Mouse (Mus musculus): ENCODE data around the gene Lrmda.

DNA sequence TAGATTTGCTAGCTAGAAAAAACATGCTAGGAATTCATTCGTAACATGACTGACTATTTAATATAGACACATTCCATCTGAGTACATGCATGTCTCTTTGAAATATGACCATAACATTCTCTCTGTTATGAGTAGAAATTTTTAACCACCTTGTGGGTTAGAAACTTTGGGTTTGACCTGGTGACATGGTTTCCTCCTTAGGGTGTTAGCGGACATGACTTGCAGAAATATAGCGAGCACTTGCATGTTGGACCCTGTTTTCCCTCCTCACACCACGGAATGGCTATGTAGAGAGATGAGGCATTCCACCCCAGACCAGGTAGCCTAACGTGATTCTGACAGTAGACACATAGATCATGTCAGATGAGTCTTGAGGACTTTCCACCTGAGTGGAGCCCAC is 735.1 kb downstream of the Lrmda start:
- TF ChIP-seq POLR2A (IDR thresholded peaks at IDR 0.05; ENCODE audit: extremely low read depth, insufficient read depth, low read length) (no peak), CTCF (IDR thresholded peaks at IDR 0.05; ENCODE audit: extremely low read depth, insufficient read depth, low read length) (no peak)
